Mouse (Mus musculus) splenic B cell, adult 2 months (primary cell): ENCODE data around the gene Txndc15.

Experiments
- DNase-seq: peaks from one replicate; pipeline ENCODE4 v3.0.0-alpha.2; 2011; ENCODE audit warnings: low read depth, low spot score
- H3K27me3 ChIP-seq: 2 replicates; pipeline ENCODE4 v1.6.1; 2012; ENCODE audit warnings: mild to moderate bottlenecking, low read length, moderate library complexity, mixed read lengths; ENCODE audit not compliant: control insufficient read depth, poor library complexity, insufficient read depth, severe bottlenecking
- H3K36me3 ChIP-seq: 2 replicates; pipeline ENCODE4 v1.6.1; 2012; ENCODE audit warnings: mild to moderate bottlenecking, low read length, moderate library complexity, mixed read lengths; ENCODE audit not compliant: control insufficient read depth, poor library complexity, insufficient read depth, severe bottlenecking

Gene Txndc15

DNA sequence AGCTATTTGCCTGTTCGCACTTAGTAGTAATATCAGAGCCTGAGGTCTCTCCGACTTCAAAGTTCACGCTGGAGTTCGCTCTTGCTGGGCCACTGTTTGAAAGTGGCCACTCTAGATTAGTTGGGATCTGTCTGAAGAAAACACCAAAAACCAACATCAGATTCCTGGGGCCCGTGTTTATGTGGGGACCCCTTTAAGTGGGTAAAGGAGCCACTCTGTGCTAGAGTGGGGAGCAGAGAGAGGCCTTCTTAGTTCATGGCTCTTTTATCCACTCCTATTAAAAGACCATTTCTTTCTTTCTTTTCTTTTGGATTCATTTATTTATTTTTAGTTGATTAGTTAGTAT is 690 bp downstream of the Txndc15 start:
- no peak for DNase-seq
- Histone ChIP-seq H3K36me3 (peaks cover 3% of the 10 kb centered on the region; the same call in 1 of the 2 replicates), H3K27me3 (no peaks in the 10 kb centered on the region)

DNA sequence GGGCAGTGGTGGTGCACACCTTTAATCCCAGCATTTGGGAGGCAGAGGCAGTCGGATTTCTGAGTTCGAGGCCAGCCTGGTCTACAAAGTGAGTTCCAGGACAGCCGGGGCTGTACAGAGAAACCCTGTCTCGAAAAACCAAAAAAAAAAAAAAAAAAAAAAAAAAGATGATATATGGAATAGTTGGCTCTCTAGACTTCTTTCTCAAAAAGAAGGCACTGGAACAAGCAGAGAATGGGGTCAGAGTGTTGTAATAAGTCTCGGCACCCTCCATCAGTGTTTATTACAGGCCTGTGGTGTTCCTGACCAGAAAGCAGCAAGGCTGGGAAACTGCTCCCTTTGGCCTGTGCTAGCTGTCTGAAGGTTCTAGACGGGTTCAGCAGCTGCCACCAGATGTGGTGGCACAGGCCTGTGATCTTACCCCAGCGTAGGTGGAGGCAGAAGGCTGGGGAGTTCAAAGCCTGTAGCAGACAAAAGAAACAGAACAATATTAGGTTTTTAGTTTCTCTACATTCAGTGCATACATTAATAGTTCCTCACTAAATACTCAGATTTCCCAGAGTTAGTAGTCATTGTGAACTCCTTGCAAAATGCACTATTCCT is 1.6 kb downstream of the Txndc15 start:
- Histone ChIP-seq H3K27me3 (no peaks in the 10 kb centered on the region), H3K36me3 (peaks cover 3% of the 10 kb centered on the region; the same call in 1 of the 2 replicates)
- DNase-seq, result no peak

DNA sequence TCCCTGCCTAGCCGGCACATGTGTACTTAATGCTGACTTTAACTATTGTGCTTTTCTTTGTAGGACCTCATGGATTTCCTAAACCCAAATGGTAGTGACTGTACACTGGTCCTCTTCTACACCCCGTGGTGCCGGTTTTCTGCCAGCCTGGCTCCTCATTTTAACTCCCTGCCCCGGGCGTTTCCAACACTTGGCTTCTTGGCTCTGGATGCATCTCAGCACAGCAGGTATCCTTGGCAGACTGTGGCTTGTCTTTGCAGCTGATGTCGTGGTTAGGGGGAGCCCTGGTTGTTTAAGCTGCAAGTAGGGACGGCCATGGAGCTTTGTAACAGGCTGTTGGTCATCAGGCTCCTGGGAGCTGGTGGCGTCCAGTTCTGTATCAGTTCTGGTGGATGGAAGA is 7.1 kb downstream of the Txndc15 start:
- no peak for DNase-seq
- H3K27me3 ChIP-seq, result no peaks in the 10 kb centered on the region
- H3K36me3 ChIP-seq, result peaks cover 3% of the 10 kb centered on the region; the same call in 1 of the 2 replicates

DNA sequence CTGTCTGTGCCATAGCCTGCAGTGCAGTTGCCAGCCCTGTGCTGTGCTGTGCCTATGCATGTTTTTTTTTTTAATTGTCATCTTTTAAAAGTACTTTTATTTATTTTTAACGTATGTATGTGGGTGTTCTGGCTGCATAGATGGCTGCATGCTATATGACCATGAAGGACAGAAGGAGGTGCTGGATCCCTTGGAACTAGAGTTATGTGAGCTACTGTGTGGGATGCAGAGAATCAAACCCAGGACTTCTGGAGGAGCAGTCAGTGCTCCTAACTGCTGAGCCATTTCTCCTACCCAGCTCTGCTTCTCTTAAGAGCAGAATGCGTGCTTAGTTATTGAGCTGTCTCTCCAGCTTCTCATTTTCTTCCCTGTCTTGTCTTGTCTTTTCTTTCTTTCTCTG is 7.5 kb downstream of the Txndc15 start:
- no peak for DNase-seq
- no peaks in the 10 kb centered on the region for H3K27me3 ChIP-seq
- H3K36me3 ChIP-seq, result peaks cover 3% of the 10 kb centered on the region; the same call in 1 of the 2 replicates

DNA sequence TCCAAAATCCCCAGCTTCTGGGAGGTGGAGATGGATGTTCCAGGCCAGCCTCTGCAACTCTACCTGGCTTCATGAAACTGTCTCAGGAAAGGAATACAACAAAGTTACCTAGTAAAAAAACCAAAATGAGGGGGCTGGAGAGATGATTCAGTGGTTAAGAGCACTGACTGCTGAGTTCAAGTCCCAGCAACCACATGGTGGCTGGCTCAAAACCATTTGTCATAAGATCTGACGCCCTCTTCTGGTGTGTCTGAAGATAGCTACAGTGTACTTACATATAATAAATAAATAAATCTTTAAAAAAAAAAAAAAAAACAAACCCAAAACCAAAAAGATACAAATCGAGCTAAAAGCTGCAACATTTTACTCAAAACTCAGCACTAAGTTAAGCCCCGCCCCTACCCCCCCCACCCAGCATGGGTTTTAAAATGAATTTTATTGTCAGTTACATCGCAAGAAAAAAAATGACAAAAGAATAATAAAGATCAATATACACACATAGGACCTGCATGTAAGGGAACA is 12.2 kb downstream of the Txndc15 start:
- Histone ChIP-seq H3K27me3 (no peaks in the 10 kb centered on the region), H3K36me3 (no peaks in the 10 kb centered on the region)
- DNase-seq, result no peak

- peak; percentile 86 for DNase-seq
- no peaks in the 10 kb centered on the region for H3K36me3 ChIP-seq
- no peaks in the 10 kb centered on the region for H3K27me3 ChIP-seq
Observed at GRCm38 (mm10) chr13:55727120-55727838, 12.8 kb downstream of the Txndc15 start, which contains the start of gene Pcbd2. Pcbd2 (plus strand) TSS chr13:55727368.

DNA sequence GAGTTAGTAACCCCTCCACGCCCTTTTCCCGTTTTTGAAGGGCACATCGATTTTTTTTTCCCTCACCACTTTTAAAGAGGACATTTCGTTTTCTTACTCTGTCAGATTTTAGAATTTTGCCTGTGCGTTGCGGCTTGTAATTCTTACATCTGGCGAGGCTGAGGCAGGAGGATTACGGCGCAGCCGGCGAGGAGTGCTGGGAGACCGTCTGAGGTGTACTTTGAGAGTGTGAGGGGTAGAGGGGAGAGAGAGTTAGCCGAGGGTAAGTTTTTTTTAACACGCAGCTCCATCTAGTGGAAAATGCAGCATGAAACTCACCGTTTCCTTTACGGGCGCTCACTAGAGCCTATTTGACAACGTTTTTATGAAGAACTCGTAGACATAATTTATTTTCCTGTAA is 13.4 kb downstream of the Txndc15 start:
- Histone ChIP-seq H3K27me3 (no peaks in the 10 kb centered on the region), H3K36me3 (no peaks in the 10 kb centered on the region)
- DNase-seq, result peak; percentile 85

DNA sequence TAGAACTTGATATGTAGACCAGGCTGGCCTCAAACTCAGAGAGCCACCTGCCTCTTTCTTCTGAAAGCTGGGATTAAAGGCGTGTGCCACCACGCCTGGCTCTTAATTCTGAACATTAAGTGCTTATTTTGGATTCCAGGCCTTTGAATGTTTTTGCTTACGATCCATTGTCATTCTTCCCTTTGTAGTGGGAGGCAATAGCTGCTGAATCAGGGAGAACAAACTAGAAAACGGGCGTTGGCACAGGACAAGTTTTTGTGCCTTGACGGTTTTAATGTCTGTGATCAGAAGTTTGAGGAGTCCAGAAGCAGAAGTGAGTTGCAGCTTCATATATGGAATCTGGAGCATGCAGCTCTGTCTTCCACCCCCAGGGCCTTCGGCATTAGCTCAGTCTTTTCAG is 16.3 kb downstream of the Txndc15 start:
- no peak for DNase-seq
- Histone ChIP-seq H3K27me3 (no peaks in the 10 kb centered on the region), H3K36me3 (peaks cover 3% of the 10 kb centered on the region; the same call in 1 of the 2 replicates)

DNA sequence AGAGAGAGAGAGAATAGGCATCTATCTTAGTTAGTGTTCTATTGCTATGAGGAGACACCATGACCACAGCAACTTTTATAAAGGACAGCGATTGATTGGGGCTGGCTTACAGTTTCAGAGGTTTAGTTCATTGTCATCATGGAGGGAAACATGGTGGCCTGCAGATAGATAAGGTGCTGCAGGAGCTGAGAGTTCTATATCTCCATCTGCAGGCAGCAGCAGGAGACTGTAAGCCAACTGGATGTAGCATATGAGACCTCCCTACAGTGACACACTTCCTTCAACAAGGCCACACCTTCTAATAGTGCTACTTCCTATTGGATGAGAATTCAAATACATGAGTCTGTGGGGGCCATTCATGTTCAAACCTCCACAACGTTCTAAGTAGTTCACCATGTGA is 17.7 kb downstream of the Txndc15 start:
- no peak for DNase-seq
- Histone ChIP-seq H3K27me3 (no peaks in the 10 kb centered on the region), H3K36me3 (peaks cover 3% of the 10 kb centered on the region; the same call in 1 of the 2 replicates)

DNA sequence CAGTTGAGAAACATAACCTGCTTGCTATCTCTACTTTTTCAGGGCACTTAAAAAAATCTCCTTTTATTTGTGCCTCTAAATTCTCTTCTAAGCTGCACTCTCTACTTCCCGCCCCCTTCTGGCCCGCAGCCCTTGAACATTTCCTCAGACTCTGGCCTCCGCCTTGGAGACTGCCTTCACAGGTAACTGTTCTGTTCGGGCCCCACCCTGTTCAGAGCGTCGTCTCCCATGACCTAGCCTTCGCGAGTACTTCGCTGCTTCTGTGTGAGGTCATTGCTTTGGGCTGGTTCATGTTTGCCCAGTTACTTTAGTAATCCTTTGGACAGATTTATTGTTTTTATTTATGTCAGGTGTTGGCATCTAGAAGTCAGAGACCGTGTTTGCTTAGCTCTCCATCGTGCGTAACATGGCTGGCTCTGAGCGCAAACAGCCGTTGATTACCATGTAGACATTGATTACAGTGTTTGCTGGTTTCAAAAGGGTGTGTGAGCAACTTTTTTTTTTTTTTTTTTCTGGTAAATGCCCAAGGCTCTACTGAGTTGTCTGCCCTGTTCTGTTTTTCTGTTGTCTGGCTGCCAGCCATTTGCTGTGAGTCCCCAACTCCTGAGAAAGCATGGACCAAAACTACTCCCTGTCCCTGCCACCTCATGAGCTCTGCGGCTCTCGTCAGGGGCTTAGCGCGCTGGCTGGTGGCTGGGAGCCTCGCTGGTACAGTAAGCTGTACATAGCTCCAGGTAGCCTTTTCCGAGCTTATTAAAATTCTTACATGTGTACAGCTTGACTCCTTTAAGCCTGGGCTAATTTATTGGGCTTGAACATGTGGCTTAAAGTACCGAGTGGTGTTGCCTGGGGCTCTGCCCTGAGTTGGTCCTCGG is 19.4 kb downstream of the Txndc15 start:
- peaks cover 3% of the 10 kb centered on the region; the same call in 1 of the 2 replicates for H3K36me3 ChIP-seq
- DNase-seq, result no peak
- no peaks in the 10 kb centered on the region for H3K27me3 ChIP-seq

- H3K27me3 ChIP-seq, result no peaks in the 10 kb centered on the region
- no peak for DNase-seq
- H3K36me3 ChIP-seq, result peaks cover 3% of the 10 kb centered on the region; the same call in 1 of the 2 replicates
Observed at GRCm38 (mm10) chr13:55737885-55738284, 23.4 kb downstream of the Txndc15 start.

DNA sequence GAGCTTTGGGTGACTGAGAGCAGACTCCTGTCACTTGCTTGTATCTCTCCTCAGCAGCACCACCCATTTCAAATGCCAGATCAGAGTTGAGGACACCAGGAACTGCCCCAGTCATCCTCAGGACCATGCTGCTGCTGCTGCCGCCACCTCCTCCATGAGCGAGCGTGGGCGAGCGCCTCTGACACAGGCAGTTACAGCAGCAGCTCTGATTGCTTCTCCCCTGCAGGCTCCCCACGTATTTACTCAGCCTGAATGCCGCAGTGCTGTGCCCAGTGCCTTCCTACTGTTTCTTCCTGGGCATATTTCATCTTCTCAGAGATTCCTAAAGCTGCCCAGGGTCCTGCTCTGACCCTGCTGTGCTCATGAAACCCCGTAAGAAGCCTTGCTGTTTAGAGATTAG is 27.9 kb downstream of the Txndc15 start:
- H3K36me3 ChIP-seq, result no peaks in the 10 kb centered on the region
- no peaks in the 10 kb centered on the region for H3K27me3 ChIP-seq
- DNase-seq, result no peak

DNA sequence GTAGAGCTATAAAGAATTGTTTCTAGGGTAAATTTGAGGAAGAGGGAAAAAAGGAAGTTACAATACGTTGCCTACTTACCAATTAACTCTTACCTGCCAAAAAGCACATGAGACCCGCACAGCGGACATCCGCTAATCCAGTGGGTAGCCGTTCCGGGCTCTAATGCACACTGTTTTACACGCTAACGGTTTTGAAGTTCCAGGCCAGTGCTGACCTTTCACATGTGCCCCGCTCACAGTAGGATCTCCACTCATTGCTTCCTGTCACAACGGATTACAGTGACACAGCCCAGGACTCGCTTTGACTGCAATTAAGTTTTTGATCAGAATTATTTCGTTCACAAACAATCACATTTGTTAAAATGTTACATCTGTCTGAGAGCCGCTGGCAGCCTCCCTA is 39.9 kb downstream of the Txndc15 start:
- no peak for DNase-seq
- Histone ChIP-seq H3K36me3 (no peaks in the 10 kb centered on the region), H3K27me3 (no peaks in the 10 kb centered on the region)

DNA sequence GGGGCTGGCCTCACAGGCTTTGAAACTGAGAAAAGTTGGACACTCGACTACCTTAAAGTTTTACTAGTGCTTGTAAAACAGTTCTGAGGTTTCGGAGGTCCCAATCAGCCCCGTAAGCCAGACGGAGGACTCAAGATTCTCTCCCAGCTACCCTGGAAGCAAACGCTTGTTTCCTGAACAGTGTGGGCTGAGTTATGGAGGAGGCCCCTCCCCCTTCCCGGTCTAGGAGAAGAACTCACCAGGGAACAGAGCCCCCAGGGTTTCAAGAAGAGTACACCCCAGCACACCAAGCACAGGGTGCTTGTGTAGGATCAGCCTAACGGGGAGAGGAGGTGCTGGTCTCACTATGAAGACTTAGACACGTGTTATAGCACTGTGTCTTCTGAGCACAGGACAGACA is 42.3 kb downstream of the Txndc15 start:
- no peak for DNase-seq
- H3K27me3 ChIP-seq, result no peaks in the 10 kb centered on the region
- H3K36me3 ChIP-seq, result no peaks in the 10 kb centered on the region

DNA sequence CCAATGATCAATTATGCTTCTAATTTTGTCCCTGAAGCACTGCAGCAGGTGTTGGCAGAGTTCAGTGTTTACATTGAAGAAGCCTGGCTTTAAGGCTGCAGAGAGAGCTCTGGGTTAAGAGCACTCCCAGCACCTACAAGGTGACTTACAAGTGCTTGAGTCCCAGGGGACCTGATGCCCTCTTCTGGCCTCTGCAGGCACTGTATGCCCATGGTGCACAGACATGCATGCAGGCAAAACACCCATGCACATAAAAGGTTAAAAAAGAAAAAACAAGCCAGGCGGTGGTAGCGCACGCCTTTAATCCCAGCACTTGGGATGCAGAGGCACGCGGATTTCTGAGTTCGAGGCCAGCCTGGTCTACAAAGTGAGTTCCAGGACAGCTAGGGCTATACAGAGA is 43.2 kb downstream of the Txndc15 start:
- Histone ChIP-seq H3K27me3 (no peaks in the 10 kb centered on the region), H3K36me3 (no peaks in the 10 kb centered on the region)
- peak; percentile 53 for DNase-seq
